Mouse (Mus musculus) liver, embryonic 14.5 days (tissue): Measurements from ENCODE around the gene Teddm2. TPM values are rescaled to one million over a fixed set of nuclear protein-coding genes. Genes with fewer than 3 reads are reported as not detected.
"Not testable (repeated sequence)": the region's sequence is repeated elsewhere in the genome, so short reads cannot be mapped to it uniquely, and the experiment has no call there.

Source experiments
- ATAC-seq: fragments of 200-750 bp; cut with Nextera tagmentation; 2 replicates; pipeline ENCODE4 v1.8.0; 2017; ENCODE audit warnings: moderate number of reproducible peaks, mild to moderate bottlenecking, moderate library complexity; ENCODE audit not compliant: insufficient read depth
- DNase-seq, 3 experiments: peaks; one replicate each; pipeline ENCODE4 v3.0.0-alpha.2; 2012 to 2013; ENCODE audit warnings: low read depth in 3 of 3, low spot score in 3 of 3
- H3K27ac ChIP-seq: fragments of 300-500 bp; sonication (generic); 2 replicates; pipeline ENCODE4 v1.5.1; 2014; ENCODE audit warnings: moderate library complexity, mild to moderate bottlenecking, control low read depth, inconsistent platforms
- H3K27me3 ChIP-seq: fragments of 300-500 bp; sonication (generic); 2 replicates; pipeline ENCODE4 v1.6.1; 2014; ENCODE audit warnings: mild to moderate bottlenecking, low read length, moderate library complexity; ENCODE audit not compliant: control insufficient read depth, insufficient read depth
- H3K36me3 ChIP-seq: fragments of 300-500 bp; sonication (generic); replicated peaks from 2 replicates; pipeline ENCODE4 v1.6.1; 2014; ENCODE audit warnings: low read depth; ENCODE audit not compliant: control insufficient read depth, insufficient read depth
- H3K4me1 ChIP-seq, 2 experiments: fragments of 200-500 bp in 1 of 2; fragments of 300-500 bp in 1 of 2; sonication (generic) in 1 of 2; replicated peaks; 2 replicates each; pipeline ENCODE4 v1.6.1; 2012 to 2014; ENCODE audit warnings: antibody characterized with exemption in 1 of 2, inconsistent platforms in 1 of 2, low read length in 1 of 2; ENCODE audit not compliant: control insufficient read depth in 2 of 2, insufficient read depth in 2 of 2
- H3K4me2 ChIP-seq: fragments of 300-500 bp; sonication (generic); 2 replicates; pipeline ENCODE4 v1.6.1; 2014; ENCODE audit warnings: low read depth, mild to moderate bottlenecking, control low read depth, moderate library complexity
- H3K4me3 ChIP-seq, 2 experiments: fragments of 200-500 bp in 1 of 2; fragments of 300-500 bp in 1 of 2; sonication (generic) in 1 of 2; 2 replicates each; pipeline ENCODE4 v1.5.1; 2012 to 2014; ENCODE audit warnings: low read depth in 2 of 2, low read length in 2 of 2, mild to moderate bottlenecking in 2 of 2, control low read depth in 1 of 2, inconsistent platforms in 1 of 2, moderate library complexity in 1 of 2; ENCODE audit not compliant: insufficient read depth in 1 of 2
- H3K9ac ChIP-seq: fragments of 300-500 bp; sonication (generic); replicated peaks from 2 replicates; pipeline ENCODE4 v1.6.1; 2014; ENCODE audit warnings: mild to moderate bottlenecking, control low read depth, moderate library complexity
- H3K9me3 ChIP-seq: fragments of 300-500 bp; sonication (generic); 2 replicates; pipeline ENCODE4 v1.6.1; 2016; ENCODE audit warnings: low read length, mixed read lengths; ENCODE audit not compliant: control insufficient read depth
- CTCF ChIP-seq: IDR thresholded peaks from 2 replicates; pipeline ENCODE4 v1.5.1; 2016; ENCODE audit warnings: antibody characterized with exemption, low read depth, control low read depth
- EP300 ChIP-seq: IDR thresholded peaks from 2 replicates; pipeline ENCODE4 v1.6.1; 2016; ENCODE audit warnings: antibody characterized with exemption, low read depth
- WGBS: fragments of 180-500 bp; shearing (Covaris S2); extraction: QIAGEN DNeasy Blood & Tissue Kit; methylation state at CpG from one replicate; pipeline ENCODE4 v1.1.7; 2014; ENCODE audit not compliant: insufficient replicate concordance; 5-methylcytosine and 5-hydroxymethylcytosine counted together
- polyA plus RNA-seq, 2 experiments: library from polyadenylated mRNA; depleted of rRNA in 1 of 2; stranded (reverse) in 1 of 2; unstranded in 1 of 2; fragments of >200 nt; fragmentation: Nextera tagmentation in 1 of 2; extraction: Ambion mirVana in 1 of 2; gene quantifications; 2 replicates each; pipeline versions ENCODE4 v1.2.1 to v1.2.3; 2012 to 2014

Gene Teddm2
- polyA plus RNA-seq, 2 experiments, result 0.14 to 0.28 TPM

DNA sequence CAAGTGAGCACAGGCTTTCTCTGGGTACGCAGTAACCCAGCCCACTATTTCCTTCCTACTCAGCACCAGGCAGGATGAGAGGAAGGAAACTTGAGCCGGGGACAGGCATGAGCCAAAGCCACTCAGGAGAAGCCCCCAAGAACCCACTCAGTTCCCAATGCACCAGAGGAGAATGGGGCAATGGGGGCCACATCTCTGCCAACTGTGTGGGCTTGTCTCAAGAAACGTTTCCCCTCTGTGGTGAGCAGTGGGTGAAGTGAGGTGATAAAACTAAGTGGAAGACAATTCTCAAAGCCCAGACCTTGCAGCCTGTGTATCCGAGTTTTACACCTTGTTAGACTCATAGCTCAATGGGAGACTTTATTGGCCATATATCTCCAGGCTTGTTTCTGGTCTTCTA, 8.6 kb downstream of the Teddm2 start, which contains the start of gene Teddm1a:
TSS of gene Teddm1a (plus strand) at position 301 of the 400 bp plus-strand sequence.
- Histone ChIP-seq H3K4me1 (no peaks in the 10 kb centered on the region; a peak in 2 of 4 replicates), H3K27ac (no peak within 1 kb of the TSS), H3K9ac (no peak within 1 kb of the TSS), H3K27me3 (no peaks in the 10 kb centered on the region), H3K36me3 (no peaks in the 10 kb centered on the region), H3K4me3 (no peak within 1 kb of the TSS), H3K9me3 (no peaks in the 10 kb centered on the region), H3K4me2 (no peak within 1 kb of the TSS)
- WGBS, result 19% methylated on average over 4 of the region's 4 CpGs
- ATAC-seq (no peak), DNase-seq (no peak)
- TF ChIP-seq EP300, result no peak
- TF ChIP-seq CTCF, result no peak

GRCm38 (mm10) chr1:153890121-153890520, 9.9 kb downstream of the Teddm2 start:
- Histone ChIP-seq H3K4me1 (no peaks in the 10 kb centered on the region), H3K9me3 (no peaks in the 10 kb centered on the region), H3K4me2 (no peak overlapping the region), H3K27ac (no peak overlapping the region), H3K27me3 (no peaks in the 10 kb centered on the region), H3K36me3 (no peaks in the 10 kb centered on the region), H3K4me3 (no peak overlapping the region), H3K9ac (no peak overlapping the region)
- 77% methylated on average over 10 of the region's 10 CpGs for WGBS
- DNase-seq (no peak), ATAC-seq (no peak)
- no peak for TF ChIP-seq CTCF

- no peak for TF ChIP-seq CTCF
- no peak for TF ChIP-seq EP300
- 43% methylated on average over 17 of the region's 17 CpGs for WGBS
- no peak for DNase-seq
Observed at GRCm38 (mm10) chr1:153886024-153886633, 13.9 kb downstream of the Teddm2 start.

DNA sequence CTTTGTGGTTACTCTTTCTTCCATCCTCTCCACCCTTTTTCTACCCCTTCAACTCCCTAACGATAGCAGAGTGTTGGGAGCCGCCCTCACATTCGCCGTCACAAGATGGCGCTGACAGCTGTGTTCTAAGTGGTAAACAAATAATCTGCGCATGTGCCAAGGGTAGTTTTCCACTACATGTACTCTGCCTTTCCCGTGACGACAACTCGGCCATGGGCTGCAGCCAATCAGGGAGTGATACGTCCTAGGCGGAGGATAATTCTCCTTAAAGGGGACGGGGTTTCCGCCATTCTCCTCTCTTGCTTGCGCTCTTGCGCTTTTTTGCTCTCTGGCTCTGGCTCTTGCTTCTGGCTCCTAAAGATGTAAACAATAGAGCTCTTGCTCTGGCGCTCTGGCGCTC, 19.6 kb downstream of the Teddm2 start:
- not testable (repeated sequence) for ATAC-seq, H3K4me2 ChIP-seq

More at GRCm38 (mm10) chr1:153886024-153886633, 13.9 kb downstream of the Teddm2 start:
- H3K4me2 ChIP-seq, result no peak overlapping the region
- H3K36me3 ChIP-seq, result no peaks in the 10 kb centered on the region
- no peaks in the 10 kb centered on the region for H3K9me3 ChIP-seq
- ATAC-seq, result no peak
- H3K27ac ChIP-seq, result no peak overlapping the region
- no peak overlapping the region for H3K9ac ChIP-seq
- no peak overlapping the region for H3K4me3 ChIP-seq
- H3K4me1 ChIP-seq, result no peaks in the 10 kb centered on the region
- no peaks in the 10 kb centered on the region for H3K27me3 ChIP-seq

DNA sequence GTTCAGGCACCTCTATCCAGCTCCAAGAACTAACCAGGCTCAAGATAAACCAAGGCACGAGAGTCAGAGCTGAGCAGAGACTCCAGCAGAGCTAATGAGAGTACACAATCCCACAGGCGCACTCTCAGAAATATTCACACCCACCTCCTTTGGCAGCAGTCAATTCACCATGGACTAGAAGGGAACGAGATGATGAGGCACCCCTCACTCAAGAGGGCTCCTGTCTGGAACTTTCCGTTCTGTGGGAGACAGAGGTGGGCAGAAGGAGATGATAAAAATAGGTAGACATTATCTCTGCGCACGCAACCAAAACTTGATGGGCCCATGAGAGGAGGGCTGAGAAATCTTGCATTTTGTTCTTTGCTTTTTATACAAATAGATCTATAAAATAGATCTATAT, 26.0 kb downstream of the Teddm2 start, which contains the start of gene Teddm1b:
TSS of gene Teddm1b (plus strand) at position 301 of the 400 bp plus-strand sequence.
- Histone ChIP-seq H3K9me3 (no peaks in the 10 kb centered on the region), H3K4me3 (no peak within 1 kb of the TSS), H3K4me2 (no peak within 1 kb of the TSS), H3K4me1 (no peaks in the 10 kb centered on the region), H3K36me3 (no peaks in the 10 kb centered on the region), H3K27me3 (no peaks in the 10 kb centered on the region), H3K9ac (no peak within 1 kb of the TSS), H3K27ac (no peak within 1 kb of the TSS)
- ATAC-seq (no peak), DNase-seq (no peak)
- 67% methylated on average over 6 of the region's 6 CpGs for whole genome bisulfite sequencing
- TF ChIP-seq EP300 (no peak), CTCF (no peak)

More for the DNA sequence above, 19.6 kb downstream of the Teddm2 start:
- H3K4me3 ChIP-seq, DNase-seq, H3K4me1 ChIP-seq, H3K36me3 ChIP-seq, H3K9ac ChIP-seq, H3K27ac ChIP-seq, H3K27me3 ChIP-seq, H3K9me3 ChIP-seq: not testable (repeated sequence)
- 78% methylated on average over 17 of the region's 17 CpGs for WGBS
